Mouse (Mus musculus) embryonic fibroblast, embryonic 13.5 days (primary cell): ENCODE results near the gene Auts2.

Source experiments
- CTCF ChIP-seq: IDR thresholded peaks from 2 replicates; pipeline ENCODE4 v1.5.1; 2011; ENCODE audit warnings: mild to moderate bottlenecking, control low read depth, low read length, moderate library complexity, borderline replicate concordance; ENCODE audit not compliant: insufficient read depth
- POLR2A ChIP-seq: IDR thresholded peaks from 2 replicates; pipeline ENCODE4 v1.6.1; 2011; ENCODE audit warnings: low read depth, mild to moderate bottlenecking, control low read depth, low read length, moderate library complexity

GRCm38 (mm10) chr5:132300794-132301193 is 242.3 kb downstream of the Auts2 start:
- TF ChIP-seq CTCF (no peak), POLR2A (no peak)
